Mouse (Mus musculus) kidney, adult 2 months (tissue): ENCODE measurements around the gene Slc25a36.

Experiments used
- CTCF ChIP-seq: fragments of 200-500 bp; conservative IDR thresholded peaks from 2 replicates; pipeline ENCODE4 v1.5.1; 2011; ENCODE audit warnings: low read depth, mild to moderate bottlenecking, control low read depth, low read length, moderate library complexity, mixed read lengths; ENCODE audit not compliant: insufficient read depth, insufficient read length
- POLR2A ChIP-seq: fragments of 200-500 bp; IDR thresholded peaks from one replicate; pipeline ENCODE4 v1.6.1; 2011; ENCODE audit warnings: low read depth, low read length, control low read depth

GRCm38 (mm10) chr9:97143416-97143815, 32.5 kb upstream of the Slc25a36 start:
- TF ChIP-seq POLR2A (no peak), CTCF (no peak)
